Comparison of ENCODE assay signal across 9 mouse cellular contexts in genomic region chr9:57995282-57995681, GRCm38 (mm10). TPM values are rescaled to one million over a fixed set of nuclear protein-coding genes. Genes with fewer than 3 reads are reported as not detected.
A peak's percentile ranks its signal among the peaks of the same experiment; 100 is the strongest.
DNase-seq lines count a peak whose midpoint lies in the region; ATAC-seq lines count a peak whose summit lies in the region.
"Had no signal": no experiment of that assay in that cellular context is flagged by ENCODE, and none has a peak within 500 bp of the region (broad histone marks: within the 10 kb centered on the region; RNA-seq: fewer than 3 reads in every experiment).

No protein-coding gene starts in this region.

- intact Hi-C loops in heart, postnatal 10 days (cut with DNase I) = loop anchor here (5.0 kb wide), 2 partner anchors 233 to 333 kb away; no protein-coding TSS in a partner anchor

- H3K4me1 ChIP-seq in heart, embryonic 12.5 days (replicated peaks) = peaks cover 8% of the 10 kb centered on the region
- no peaks in the 10 kb centered on the region for H3K4me1 ChIP-seq in midbrain, embryonic 14.5 days (ENCODE audit: control insufficient read depth, insufficient read depth, low read length)
- peaks cover 15% of the 10 kb centered on the region for H3K4me1 ChIP-seq in midbrain, embryonic 13.5 days (replicated peaks)
- H3K4me1 ChIP-seq in embryonic facial prominence, embryonic 10.5 days = peaks cover 34% of the 10 kb centered on the region

- no peak overlapping the region for H3K4me2 ChIP-seq in heart, embryonic 12.5 days
- no peak overlapping the region for H3K4me2 ChIP-seq in midbrain, embryonic 14.5 days (ENCODE audit: low read length)
- H3K4me2 ChIP-seq in midbrain, embryonic 13.5 days (replicated peaks) = no peak overlapping the region

- H3K4me3 ChIP-seq in heart, embryonic 12.5 days = no peak overlapping the region
- no peak overlapping the region for H3K4me3 ChIP-seq in midbrain, embryonic 14.5 days (replicated peaks; ENCODE audit: low read depth, low read length)
- H3K4me3 ChIP-seq in midbrain, embryonic 13.5 days (replicated peaks) = no peak overlapping the region
- no peak overlapping the region for H3K4me3 ChIP-seq in embryonic facial prominence, embryonic 10.5 days

- peak; percentile 55 to 57 for DNase-seq in heart, postnatal 10 days
- peak; percentile 73 for DNase-seq in midbrain, embryonic 14.5 days
- DNase-seq in embryonic facial prominence, embryonic 10.5 days (ENCODE audit: low spot score) = peak; percentile 54
- peak; percentile 81 for DNase-seq in thymus, postnatal 25 days
- DNase-seq in gastrocnemius, postnatal 10 days = no peak
- DNase-seq in adrenal gland, postnatal 4 days (ENCODE audit: low spot score in 2 of 2) = no peak

- no peaks in the 10 kb centered on the region for H3K36me3 ChIP-seq in heart, embryonic 12.5 days
- H3K36me3 ChIP-seq in midbrain, embryonic 14.5 days (ENCODE audit: control insufficient read depth, insufficient read depth, low read length) = no peaks in the 10 kb centered on the region
- H3K36me3 ChIP-seq in midbrain, embryonic 13.5 days = no peaks in the 10 kb centered on the region
- no peaks in the 10 kb centered on the region for H3K36me3 ChIP-seq in embryonic facial prominence, embryonic 10.5 days (replicated peaks)

- H3K9me3 ChIP-seq in heart, embryonic 12.5 days (replicated peaks) = no peaks in the 10 kb centered on the region
- H3K9me3 ChIP-seq in midbrain, embryonic 14.5 days (ENCODE audit: control insufficient read depth, low read length) = no peaks in the 10 kb centered on the region
- H3K9me3 ChIP-seq in midbrain, embryonic 13.5 days = no peaks in the 10 kb centered on the region
- H3K9me3 ChIP-seq in embryonic facial prominence, embryonic 10.5 days = no peaks in the 10 kb centered on the region

- H3K27me3 ChIP-seq in heart, embryonic 12.5 days (replicated peaks) = peaks cover 48% of the 10 kb centered on the region
- H3K27me3 ChIP-seq in midbrain, embryonic 14.5 days (ENCODE audit: control insufficient read depth, insufficient read depth, low read length) = peaks cover 2% of the 10 kb centered on the region; the same call in 1 of the 2 replicates
- H3K27me3 ChIP-seq in midbrain, embryonic 13.5 days = peaks cover 27% of the 10 kb centered on the region
- peaks cover 46% of the 10 kb centered on the region for H3K27me3 ChIP-seq in embryonic facial prominence, embryonic 10.5 days (replicated peaks; ENCODE audit: low read depth, poor library complexity, severe bottlenecking)

- WGBS in heart, embryonic 12.5 days = 32% methylated on average over 4 of the region's 4 CpGs
- 32% methylated on average over 4 of the region's 4 CpGs for WGBS in midbrain, embryonic 14.5 days
- 33% methylated on average over 4 of the region's 4 CpGs for WGBS in midbrain, embryonic 13.5 days
- 34% methylated on average over 4 of the region's 4 CpGs for whole genome bisulfite sequencing in embryonic facial prominence, embryonic 10.5 days

- H3K9ac ChIP-seq in heart, embryonic 12.5 days = no peak overlapping the region
- H3K9ac ChIP-seq in midbrain, embryonic 14.5 days (replicated peaks; ENCODE audit: low read length) = no peak overlapping the region
- H3K9ac ChIP-seq in midbrain, embryonic 13.5 days (replicated peaks) = no peak overlapping the region

- no peak overlapping the region for H3K27ac ChIP-seq in heart, embryonic 12.5 days (ENCODE audit: poor library complexity, severe bottlenecking)
- no peak overlapping the region for H3K27ac ChIP-seq in midbrain, embryonic 14.5 days (replicated peaks; ENCODE audit: low read depth, low read length)
- H3K27ac ChIP-seq in midbrain, embryonic 13.5 days = no peak overlapping the region
- no peak overlapping the region for H3K27ac ChIP-seq in embryonic facial prominence, embryonic 10.5 days (replicated peaks)

- no peak for ATAC-seq in heart, embryonic 12.5 days (ENCODE audit: insufficient number of reproducible peaks, low FRiP score)
- ATAC-seq in midbrain, embryonic 14.5 days (ENCODE audit: low FRiP score, low TSS enrichment) = no peak
- no peak for ATAC-seq in midbrain, embryonic 13.5 days
- ATAC-seq: activated CD4-positive, CD25-positive, alpha-beta regulatory T cell, adult 4 months had no signal

RNA-seq across cellular contexts. Expression of gene Cyp11a1, which starts 10.9 kb away (rescaled TPM):
- under 1 TPM; 0.35 to 0.50 TPM for total RNA-seq in heart, postnatal 10 days (2021)
- not detected in 2 replicates for polyA plus RNA-seq in heart, embryonic 12.5 days (2016; fragmentation: Nextera tagmentation; extraction: Ambion mirVana)
- 0.36 and 0.51 TPM in 2 replicates for polyA plus RNA-seq in midbrain, embryonic 14.5 days (2014; fragmentation: Nextera tagmentation; extraction: Ambion mirVana)
- polyA plus RNA-seq in midbrain, embryonic 13.5 days (2015; fragmentation: Nextera tagmentation; extraction: Ambion mirVana) = 0.30 and 0.38 TPM in 2 replicates
- polyA plus RNA-seq in embryonic facial prominence, embryonic 10.5 days (2016; fragmentation: Nextera tagmentation; extraction: Ambion mirVana) = not detected in 2 replicates
- 1 to 10 TPM; 1.2 to 1.6 TPM for total RNA-seq in gastrocnemius, postnatal 10 days (2021)
- total RNA-seq in adrenal gland, postnatal 4 days (2021) = 1,000 to 10,000 TPM; 2,307 to 2,341 TPM
- polyA plus RNA-seq: activated CD4-positive, CD25-positive, alpha-beta regulatory T cell, adult 4 months had no signal

RNA-seq across cellular contexts. Expression of gene Sema7a, which starts 55.4 kb away (rescaled TPM):
- total RNA-seq in heart, postnatal 10 days (2021) = 10 to 100 TPM; 45.2 to 48.3 TPM
- 0.14 and 0.18 TPM in 2 replicates for polyA plus RNA-seq in heart, embryonic 12.5 days (2016; fragmentation: Nextera tagmentation; extraction: Ambion mirVana)
- polyA plus RNA-seq in midbrain, embryonic 14.5 days (2014; fragmentation: Nextera tagmentation; extraction: Ambion mirVana) = 3.2 and 3.7 TPM in 2 replicates
- polyA plus RNA-seq in midbrain, embryonic 13.5 days (2015; fragmentation: Nextera tagmentation; extraction: Ambion mirVana) = 1.9 and 2.7 TPM in 2 replicates
- 0.08 and 0.25 TPM in 2 replicates for polyA plus RNA-seq in embryonic facial prominence, embryonic 10.5 days (2016; fragmentation: Nextera tagmentation; extraction: Ambion mirVana)
- 10 to 100 TPM; 15.7 to 18.5 TPM for total RNA-seq in gastrocnemius, postnatal 10 days (2021)
- total RNA-seq in adrenal gland, postnatal 4 days (2021) = 10 to 100 TPM; 15.1 to 16.1 TPM

Comparison
In these comparisons a context has a peak if more than half of its experiments do, and no peak if none do; other contexts are left out.
1. DNase-seq: peak in heart, postnatal 10 days (2 of 2), midbrain, embryonic 14.5 days (single experiment), embryonic facial prominence, embryonic 10.5 days (single experiment) and thymus, postnatal 25 days (single experiment); none in gastrocnemius, postnatal 10 days (single experiment) and adrenal gland, postnatal 4 days (0 of 2).